Mouse (Mus musculus) kidney, adult 2 months (tissue): ENCODE results near the gene Nhsl1. TPM values are rescaled to one million over a fixed set of nuclear protein-coding genes. Genes with fewer than 3 reads are reported as not detected.
A peak's percentile ranks its signal among the peaks of the same experiment; 100 is the strongest.

Source experiments
- DNase-seq: peaks from one replicate; pipeline ENCODE4 v3.0.0; 2021
- H3K27ac ChIP-seq: fragments of 200-500 bp; 2 replicates; pipeline ENCODE4 v1.5.1; 2012; ENCODE audit warnings: low read depth, low read length, control low read depth, inconsistent platforms; ENCODE audit not compliant: insufficient read depth
- H3K27me3 ChIP-seq: fragments of 200-500 bp; replicated peaks from 2 replicates; pipeline ENCODE4 v1.6.1; 2012; ENCODE audit warnings: mild to moderate bottlenecking, moderate library complexity, low read length, inconsistent platforms; ENCODE audit not compliant: control insufficient read depth, insufficient read depth
- H3K36me3 ChIP-seq: fragments of 200-500 bp; 2 replicates; pipeline ENCODE4 v1.6.1; 2012; ENCODE audit warnings: mild to moderate bottlenecking, moderate library complexity, low read length, inconsistent platforms; ENCODE audit not compliant: control insufficient read depth, insufficient read depth
- H3K4me1 ChIP-seq: fragments of 200-500 bp; 2 replicates; pipeline ENCODE4 v1.6.1; 2011; ENCODE audit warnings: low read length; ENCODE audit not compliant: control insufficient read depth, insufficient read depth
- H3K4me3 ChIP-seq: fragments of 200-500 bp; 2 replicates; pipeline ENCODE4 v1.5.1; 2011; ENCODE audit warnings: mild to moderate bottlenecking, low read depth, low read length, control low read depth; ENCODE audit not compliant: insufficient read depth
- CTCF ChIP-seq: fragments of 200-500 bp; conservative IDR thresholded peaks from 2 replicates; pipeline ENCODE4 v1.5.1; 2011; ENCODE audit warnings: low read depth, mild to moderate bottlenecking, control low read depth, low read length, moderate library complexity, mixed read lengths; ENCODE audit not compliant: insufficient read depth, insufficient read length
- POLR2A ChIP-seq: fragments of 200-500 bp; IDR thresholded peaks from one replicate; pipeline ENCODE4 v1.6.1; 2011; ENCODE audit warnings: low read depth, low read length, control low read depth
- WGBS: fragments of 180-500 bp; shearing (Covaris S2); methylation state at CpG from one replicate; pipeline ENCODE4 v1.1.7; 2018; 5-methylcytosine and 5-hydroxymethylcytosine counted together
- polyA plus RNA-seq: library from polyadenylated mRNA; depleted of rRNA; stranded (reverse); fragments of >200 nt; gene quantifications from 2 replicates; pipeline ENCODE4 v1.2.3, GENCODE M21; 2012

Nhsl1 gene
- polyA plus RNA-seq, 1 experiment, result 10.4 TPM

DNA sequence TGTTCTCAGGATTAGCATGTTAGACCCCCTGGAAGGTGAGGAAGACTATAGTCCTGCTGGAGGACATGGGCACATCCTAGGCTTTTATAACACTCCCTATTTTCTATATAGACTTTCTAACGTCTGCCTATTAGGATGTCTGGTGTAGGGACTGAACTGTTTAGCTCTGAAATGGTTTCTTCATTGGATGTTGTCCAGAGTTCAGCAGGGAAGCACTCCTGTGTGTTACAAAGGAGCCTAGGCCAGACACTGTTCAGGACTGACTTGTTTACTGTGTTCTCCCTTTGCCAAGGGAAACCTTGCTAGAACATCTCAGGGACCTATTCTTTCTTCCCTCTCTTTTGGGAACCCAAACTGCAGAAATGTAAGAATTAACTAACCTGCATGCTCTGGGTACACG is 90.3 kb downstream of the Nhsl1 start:
- Histone ChIP-seq H3K27ac (peak overlapping the region; percentile 54; the same call in 1 of the 2 replicates), H3K4me1 (peaks cover 21% of the 10 kb centered on the region)

DNA sequence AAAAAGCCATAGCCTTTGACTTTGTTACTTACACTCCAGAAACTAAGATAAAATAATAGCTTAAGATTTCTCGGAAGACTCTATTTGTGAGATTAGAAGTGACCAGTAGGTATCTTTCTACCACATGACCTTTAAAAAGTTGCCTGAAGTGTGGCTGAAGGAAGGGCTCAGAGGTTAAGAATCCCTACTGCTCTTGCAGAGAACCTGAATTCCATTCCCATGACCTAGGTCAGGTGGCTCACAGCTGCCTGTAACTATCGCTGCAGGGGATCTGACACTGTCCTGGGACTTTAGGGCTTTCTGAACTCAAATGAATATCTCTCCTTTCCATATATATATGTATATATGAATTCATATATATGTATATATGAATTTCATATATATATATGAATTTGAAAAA is 92.5 kb downstream of the Nhsl1 start:
- no peak overlapping the region for H3K4me3 ChIP-seq
- 45% methylated on average over 2 of the region's 2 CpGs for WGBS
- H3K27me3 ChIP-seq, result no peaks in the 10 kb centered on the region
- H3K36me3 ChIP-seq, result no peaks in the 10 kb centered on the region
- no peak for TF ChIP-seq CTCF
- no peak for TF ChIP-seq POLR2A
- peaks cover 21% of the 10 kb centered on the region for H3K4me1 ChIP-seq
- H3K27ac ChIP-seq, result no peak overlapping the region
- peak; percentile 64 for DNase-seq

More for the DNA sequence above, 90.3 kb downstream of the Nhsl1 start:
- Histone ChIP-seq H3K4me3 (peak overlapping the region; percentile 6; the same call in 1 of the 2 replicates), H3K27me3 (no peaks in the 10 kb centered on the region), H3K36me3 (no peaks in the 10 kb centered on the region)
- TF ChIP-seq CTCF, result no peak
- peak; percentile 35 for DNase-seq
- WGBS, result 42% methylated on average over 2 of the region's 2 CpGs

DNA sequence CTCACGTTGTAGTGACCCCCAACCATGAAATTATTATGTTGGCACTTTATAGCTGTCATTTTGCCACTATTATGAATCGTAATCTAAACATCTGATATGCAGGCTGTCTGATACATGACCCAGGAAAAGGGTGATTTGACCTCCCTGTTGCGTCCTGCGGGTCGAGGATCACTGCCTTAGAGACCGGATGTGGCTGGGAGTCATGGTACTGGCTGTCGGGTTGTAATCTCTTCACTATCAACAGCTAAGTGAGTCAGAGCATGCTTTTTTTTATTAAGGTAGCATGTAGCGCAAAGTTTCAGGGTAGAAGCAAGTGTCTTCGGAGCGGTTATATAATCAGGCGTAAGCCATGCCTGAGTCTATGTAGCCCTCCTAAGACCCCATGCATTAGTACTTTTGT is 97.2 kb downstream of the Nhsl1 start:
- no peaks in the 10 kb centered on the region for H3K36me3 ChIP-seq
- WGBS, result 75% methylated on average over 11 of the region's 11 CpGs
- no peak for TF ChIP-seq POLR2A
- TF ChIP-seq CTCF, result no peak

DNA sequence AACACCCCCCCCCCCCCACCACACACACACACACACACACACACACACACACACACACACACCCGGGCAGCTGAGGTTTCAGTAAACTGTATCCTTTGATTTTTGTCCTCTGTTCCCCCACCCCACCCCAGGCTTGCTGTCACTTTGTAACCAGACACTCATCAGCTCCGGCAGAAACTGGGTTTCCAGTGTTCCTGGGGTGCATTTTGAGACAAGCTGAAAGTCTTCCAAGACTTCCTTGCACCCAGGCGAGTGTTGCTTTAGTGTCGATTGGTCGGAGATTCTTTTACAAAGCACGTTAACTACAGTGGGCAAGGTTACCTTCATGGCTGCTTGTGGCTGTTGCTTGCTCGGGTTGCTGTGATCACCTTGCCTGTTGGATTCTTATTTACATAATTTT is 99.4 kb downstream of the Nhsl1 start:
- no peak overlapping the region for H3K4me3 ChIP-seq
- DNase-seq, result peak; percentile 11
- peak overlapping the region; percentile 15; the same call in 1 of the 2 replicates for H3K27ac ChIP-seq
- no peaks in the 10 kb centered on the region for H3K4me1 ChIP-seq
- 35% methylated on average over 7 of the region's 7 CpGs for WGBS
- TF ChIP-seq POLR2A (no peak), CTCF (no peak)
- no peaks in the 10 kb centered on the region for H3K36me3 ChIP-seq
- no peaks in the 10 kb centered on the region for H3K27me3 ChIP-seq

More for the DNA sequence above, 97.2 kb downstream of the Nhsl1 start:
- DNase-seq, result no peak
- no peak overlapping the region for H3K4me3 ChIP-seq
- no peak overlapping the region for H3K27ac ChIP-seq
- peaks cover 8% of the 10 kb centered on the region for H3K4me1 ChIP-seq
- no peaks in the 10 kb centered on the region for H3K27me3 ChIP-seq

DNA sequence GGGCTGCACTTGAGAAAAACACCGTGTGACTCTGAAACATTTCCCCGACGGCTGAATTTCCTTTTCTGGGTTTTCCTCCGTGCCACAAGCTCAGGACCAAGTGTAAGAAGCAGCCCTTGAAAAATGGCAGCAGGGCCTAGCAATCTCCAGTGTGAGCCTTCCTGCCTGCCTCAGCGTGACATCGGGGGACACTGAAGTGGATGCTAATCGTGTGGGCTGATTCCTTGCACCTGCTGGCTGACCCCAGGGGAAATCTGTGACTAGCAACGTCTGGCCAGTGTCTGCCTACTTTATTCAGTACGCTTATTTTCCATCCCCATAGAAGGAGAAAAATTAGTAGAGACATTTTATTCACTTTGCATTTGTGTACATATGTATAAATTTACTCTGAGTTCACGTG is 100.7 kb downstream of the Nhsl1 start:
- WGBS, result 76% methylated on average over 10 of the region's 10 CpGs
- Histone ChIP-seq H3K4me1 (no peaks in the 10 kb centered on the region), H3K36me3 (no peaks in the 10 kb centered on the region), H3K27ac (no peak overlapping the region), H3K4me3 (no peak overlapping the region), H3K27me3 (no peaks in the 10 kb centered on the region)
- TF ChIP-seq CTCF (no peak), POLR2A (no peak)
- DNase-seq, result no peak

DNA sequence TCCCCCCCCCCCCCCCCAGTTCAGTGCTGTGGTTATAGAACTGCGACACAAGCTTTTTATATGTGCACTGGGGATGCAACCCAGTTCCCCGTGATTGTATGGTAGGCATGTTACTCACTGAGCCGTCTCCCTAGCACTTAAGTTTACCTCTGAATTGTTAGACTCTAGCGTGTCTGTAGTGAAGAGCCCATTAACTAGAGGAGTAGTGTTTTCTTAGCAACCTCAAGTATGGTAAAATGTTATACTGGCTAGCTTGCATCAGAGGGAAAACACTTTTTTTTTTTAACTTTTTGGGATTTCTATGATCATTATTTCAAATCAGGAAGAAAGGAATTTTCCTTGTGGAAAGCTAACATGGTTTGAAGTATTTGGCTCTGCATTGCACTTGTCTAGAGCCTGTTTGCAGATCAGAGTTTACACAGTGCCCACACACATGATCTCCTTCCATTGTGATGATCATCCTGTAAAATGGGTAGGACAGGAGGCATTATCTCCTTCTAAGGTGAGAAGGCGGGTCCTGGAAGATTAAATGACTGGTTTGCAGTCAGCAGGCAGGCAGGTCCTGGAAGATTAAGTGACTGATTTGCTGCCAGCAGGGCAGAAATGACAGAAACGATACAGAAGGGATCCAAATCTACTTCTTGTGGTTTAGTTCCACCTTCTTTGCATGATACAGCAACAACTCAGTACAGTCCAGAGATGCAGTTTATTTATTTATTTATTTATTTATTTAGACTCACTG is 101.6 kb downstream of the Nhsl1 start:
- no peak for TF ChIP-seq CTCF
- no peak for TF ChIP-seq POLR2A
- H3K36me3 ChIP-seq, result no peaks in the 10 kb centered on the region
- no peaks in the 10 kb centered on the region for H3K4me1 ChIP-seq
- H3K27me3 ChIP-seq, result no peaks in the 10 kb centered on the region
- 93% methylated on average over 6 of the region's 6 CpGs for WGBS
- H3K27ac ChIP-seq, result no peak overlapping the region
- DNase-seq, result no peak
- H3K4me3 ChIP-seq, result no peak overlapping the region

DNA sequence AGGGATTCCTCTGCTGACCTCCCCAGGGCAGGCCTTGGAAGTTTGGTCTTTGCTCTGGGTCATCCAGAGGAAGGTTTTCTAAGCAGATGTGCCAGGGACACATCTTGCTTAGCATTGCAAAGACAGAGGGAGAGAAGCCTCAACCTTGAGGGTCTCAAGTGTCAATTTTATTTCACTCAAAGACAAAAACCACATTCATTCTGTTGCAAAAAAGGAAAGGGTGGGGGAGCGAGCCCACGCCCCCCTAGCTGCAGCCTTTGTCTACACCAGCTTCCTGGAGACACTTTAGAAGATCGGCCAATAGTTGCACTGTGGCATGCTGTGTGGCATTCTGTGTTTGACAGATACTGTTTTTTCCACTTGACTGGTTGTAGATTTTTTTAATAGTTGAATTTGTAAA is 104.2 kb downstream of the Nhsl1 start:
- H3K36me3 ChIP-seq, result no peaks in the 10 kb centered on the region
- no peaks in the 10 kb centered on the region for H3K4me1 ChIP-seq
- TF ChIP-seq POLR2A, result no peak
- no peak for TF ChIP-seq CTCF
- H3K27ac ChIP-seq, result no peak overlapping the region
- no peak for DNase-seq
- 73% methylated on average over 3 of the region's 3 CpGs for WGBS
- H3K4me3 ChIP-seq, result no peak overlapping the region
- no peaks in the 10 kb centered on the region for H3K27me3 ChIP-seq

DNA sequence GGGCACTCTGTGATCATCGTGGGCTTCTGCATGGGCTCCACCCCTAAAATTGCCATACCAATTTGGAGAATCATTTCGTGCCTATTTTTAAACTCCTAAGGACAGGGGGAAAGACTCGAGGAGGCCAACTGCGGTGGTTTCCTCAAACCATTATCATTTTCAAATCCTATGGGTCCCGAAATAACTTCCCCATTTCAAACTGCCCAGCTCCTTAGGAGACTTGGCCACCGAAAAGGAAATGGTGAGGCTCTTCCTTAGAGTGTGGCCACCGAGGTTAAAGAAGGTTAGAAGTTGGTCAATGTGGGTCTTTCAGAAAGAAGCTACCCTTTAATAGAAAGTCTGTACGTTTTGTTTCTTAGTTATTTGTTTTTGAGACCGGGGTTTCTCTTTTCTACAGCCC is 104.8 kb downstream of the Nhsl1 start:
- Histone ChIP-seq H3K4me1 (no peaks in the 10 kb centered on the region), H3K27ac (no peak overlapping the region), H3K4me3 (no peak overlapping the region), H3K36me3 (no peaks in the 10 kb centered on the region), H3K27me3 (no peaks in the 10 kb centered on the region)
- WGBS, result 74% methylated on average over 9 of the region's 9 CpGs
- no peak for TF ChIP-seq POLR2A
- no peak for TF ChIP-seq CTCF
- no peak for DNase-seq
